Mouse (Mus musculus) T-helper 1 cell (primary cell): ENCODE data around the gene Alg9.

Experiments
- in situ Hi-C: fragments of 300-600 bp; cut with MboI, MseI; formaldehyde crosslinking; loops from one replicate; pipeline ENCODE4 v1.15.1; 2025; ENCODE audit warnings: high pct_unique_total_duplicates

Gene Alg9

DNA sequence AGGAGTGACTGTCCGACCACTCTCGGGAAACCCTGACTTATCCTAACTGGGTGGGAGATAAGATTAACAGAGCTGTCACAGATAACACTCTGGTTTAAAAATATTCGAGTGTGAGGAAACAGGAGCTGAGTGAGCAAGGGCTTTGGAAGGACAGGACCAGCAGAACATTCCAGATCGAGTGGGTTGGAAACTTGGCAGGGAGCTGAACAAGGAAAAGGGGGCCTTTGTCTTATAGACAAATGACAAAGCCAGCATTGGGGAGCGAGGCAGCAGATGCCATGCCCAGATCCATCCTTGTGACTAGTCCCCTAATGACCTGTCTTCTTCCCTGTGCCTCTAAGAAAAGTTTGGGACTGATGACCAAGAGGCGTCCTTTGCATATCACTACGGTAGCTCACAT is 20.9 kb upstream of the Alg9 start:
- in situ Hi-C loops: loop anchor here (25.0 kb wide), 1 partner anchor 1692 kb away; the partner anchor contains the start of gene Zw10

DNA sequence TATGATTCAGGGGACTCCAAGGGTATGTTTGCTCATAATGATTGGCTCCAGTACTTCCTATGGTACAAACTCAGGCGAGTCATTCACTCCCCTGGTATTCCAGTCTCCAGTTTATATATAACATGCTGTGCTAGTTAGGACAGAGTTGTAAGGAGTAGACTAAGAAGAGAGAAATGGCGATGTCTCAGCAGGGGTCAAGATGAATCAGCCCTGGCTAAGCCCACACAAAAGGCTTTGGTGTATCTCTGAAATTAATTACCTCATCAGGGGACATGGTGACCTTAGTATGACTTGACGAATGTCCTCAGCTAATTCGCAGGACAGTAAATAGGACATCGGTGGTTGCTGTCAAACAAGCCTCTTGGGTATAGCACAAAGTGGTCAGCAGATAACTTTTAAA is 18.1 kb upstream of the Alg9 start:
- in situ Hi-C loops: loop anchor here (25.0 kb wide), 1 partner anchor 1694 kb away; the partner anchor contains the start of gene Zw10

DNA sequence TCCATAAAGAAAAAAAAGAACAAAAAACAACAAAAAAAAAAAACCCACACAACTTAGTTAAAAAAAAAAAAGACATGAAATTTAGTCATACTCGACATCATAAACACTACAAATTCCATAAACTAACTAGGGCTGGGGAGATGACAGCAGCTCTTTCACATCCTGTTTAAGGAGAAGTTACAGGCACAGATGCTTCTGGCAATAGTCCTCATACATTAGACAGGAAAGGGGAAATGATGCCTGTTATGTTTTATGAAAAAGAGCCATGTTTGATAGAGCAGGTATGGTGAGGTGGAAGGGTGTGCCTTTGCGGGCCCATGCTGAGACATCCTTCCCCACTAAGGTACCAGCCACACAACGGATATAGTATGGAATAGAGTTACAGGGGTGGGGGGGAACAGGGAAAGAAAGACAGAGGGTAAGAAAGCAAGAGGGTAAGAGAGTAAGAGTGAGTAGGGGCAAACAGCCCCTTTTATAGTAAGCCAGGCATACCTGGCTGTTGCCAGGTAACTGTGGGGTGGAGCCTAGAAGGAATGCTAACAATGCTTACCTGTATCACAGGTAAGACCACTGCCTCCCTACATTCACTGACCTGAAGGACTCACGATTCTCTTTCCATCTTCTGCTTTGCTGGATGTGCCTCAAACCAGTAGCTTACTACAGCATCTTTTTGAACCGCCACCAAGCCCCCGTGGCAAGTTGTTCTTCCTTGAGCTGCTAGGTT is 13.1 kb upstream of the Alg9 start:
- in situ Hi-C loops: loop anchor here (25.0 kb wide), 1 partner anchor 1699 kb away; the partner anchor contains the start of gene Zw10

DNA sequence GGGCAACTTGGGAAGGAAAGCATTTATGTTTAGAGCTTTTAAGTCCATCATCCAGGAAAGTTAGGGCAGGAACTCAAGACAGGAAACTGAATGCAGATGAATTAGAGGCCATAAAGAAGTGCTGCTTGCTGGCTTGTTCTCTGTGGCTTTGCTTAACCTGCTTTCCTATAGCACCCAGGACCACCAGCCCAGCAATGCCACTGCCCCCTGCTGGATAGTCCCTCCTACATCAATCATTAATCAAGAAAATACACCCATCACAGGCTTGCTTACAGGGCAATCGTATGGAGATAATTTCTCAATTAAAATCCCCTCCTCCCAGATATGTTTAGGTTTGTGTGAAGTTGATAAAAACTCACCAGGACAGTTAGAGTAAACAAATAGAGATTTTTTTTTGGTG is 11.5 kb upstream of the Alg9 start:
- in situ Hi-C loops: loop anchor here (25.0 kb wide), 1 partner anchor 1701 kb away; the partner anchor contains the start of gene Zw10

DNA sequence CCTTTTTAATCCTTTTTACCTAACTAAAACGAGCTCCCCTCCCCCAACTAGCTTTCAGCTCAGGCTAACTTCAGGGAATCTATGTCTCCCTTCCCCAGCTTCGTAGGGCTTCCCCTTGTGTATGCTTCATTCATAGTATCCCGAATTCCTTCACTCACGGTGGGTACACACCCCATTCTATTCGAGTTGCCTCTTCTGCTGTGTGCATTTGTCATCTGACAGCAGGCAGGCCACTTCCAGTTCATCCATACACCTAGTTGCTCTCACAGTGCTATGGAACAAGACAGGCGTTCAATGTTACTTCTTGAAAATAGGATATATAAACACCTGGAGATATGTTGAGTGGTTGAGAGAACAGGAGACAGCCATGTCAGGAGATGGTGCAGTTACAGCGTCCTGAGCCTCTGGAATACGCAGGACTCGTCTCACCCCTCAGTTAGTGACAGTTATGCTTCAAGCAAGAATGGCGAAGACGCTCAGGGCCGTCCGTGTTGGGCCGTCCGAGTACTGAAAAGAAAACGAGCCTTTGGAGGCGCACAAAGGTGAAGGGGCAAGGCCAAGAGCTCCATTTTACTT is 7.2 kb upstream of the Alg9 start:
- in situ Hi-C loops: loop anchor here (25.0 kb wide), 1 partner anchor 1705 kb away; the partner anchor contains the start of gene Zw10

DNA sequence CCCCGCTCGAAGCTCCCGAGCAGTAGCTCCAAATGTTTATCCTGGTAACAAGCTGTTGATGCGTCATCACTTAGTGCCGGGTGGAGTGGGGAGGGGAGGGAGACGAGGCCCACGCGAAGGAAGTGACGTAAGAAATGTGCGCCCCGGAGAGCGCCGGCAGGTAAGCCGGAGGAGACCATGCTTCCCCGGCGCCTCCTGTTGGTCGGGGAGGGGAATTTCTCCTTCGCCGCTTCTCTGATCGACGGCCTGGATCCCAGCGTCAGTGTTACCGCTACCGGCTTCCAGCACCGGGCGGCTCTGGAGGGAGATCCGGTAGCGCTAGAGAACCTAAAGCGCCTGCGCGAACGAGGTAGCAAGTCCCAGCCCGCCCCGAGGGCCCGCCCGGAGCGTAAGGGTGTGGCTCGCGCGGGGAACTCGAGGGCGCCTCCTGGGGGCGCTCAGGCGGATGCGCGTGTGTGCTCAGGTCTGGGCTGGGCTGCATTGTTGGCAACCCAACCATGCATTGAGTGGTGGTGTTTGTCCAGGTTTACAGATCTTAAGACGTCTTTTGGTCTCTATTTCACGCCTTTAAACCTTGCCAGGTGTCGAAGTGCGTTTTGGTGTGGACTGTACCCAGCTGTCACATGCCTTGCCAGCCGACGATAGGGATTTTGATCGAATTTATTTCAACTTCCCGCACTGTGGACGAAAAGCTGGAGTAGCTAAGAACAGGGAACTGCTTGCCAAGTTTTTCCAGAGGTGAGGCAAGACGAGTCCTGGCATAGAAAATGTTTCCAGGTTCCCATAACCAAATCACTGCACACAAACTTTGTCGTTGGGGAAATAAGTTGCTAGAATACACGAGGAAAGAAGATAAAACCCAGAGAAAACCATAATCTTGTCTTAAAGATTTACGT is 6.5 kb upstream of the Alg9 start, which contains the start of gene Fdxacb1:
Gene Fdxacb1 (plus strand): TSS at position 130 of the 896 bp plus-strand sequence.
- in situ Hi-C loops: loop anchor here (25.0 kb wide), 1 partner anchor 1706 kb away; the partner anchor contains the start of gene Zw10

DNA sequence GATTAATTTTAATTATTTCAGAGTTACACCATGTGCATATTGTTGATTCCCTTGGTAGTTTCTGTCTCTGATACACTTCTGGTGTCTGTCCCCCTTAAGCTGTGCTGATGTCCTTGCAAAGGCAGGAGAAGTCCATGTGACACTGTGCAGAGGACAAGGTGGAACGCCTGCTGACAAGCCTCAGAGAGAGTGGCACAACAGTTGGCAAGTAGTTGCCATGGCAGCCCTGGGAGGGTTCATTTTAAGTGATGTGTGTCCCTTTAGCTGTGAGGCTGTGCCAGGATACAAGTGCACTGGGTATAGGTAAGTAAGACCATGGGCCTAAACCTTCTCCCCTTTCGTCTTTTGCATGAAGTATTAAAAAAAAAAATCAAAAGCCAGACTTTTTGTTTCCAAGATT is 4.8 kb upstream of the Alg9 start:
- in situ Hi-C loops: loop anchor here (25.0 kb wide), 1 partner anchor 1708 kb away; the partner anchor contains the start of gene Zw10

DNA sequence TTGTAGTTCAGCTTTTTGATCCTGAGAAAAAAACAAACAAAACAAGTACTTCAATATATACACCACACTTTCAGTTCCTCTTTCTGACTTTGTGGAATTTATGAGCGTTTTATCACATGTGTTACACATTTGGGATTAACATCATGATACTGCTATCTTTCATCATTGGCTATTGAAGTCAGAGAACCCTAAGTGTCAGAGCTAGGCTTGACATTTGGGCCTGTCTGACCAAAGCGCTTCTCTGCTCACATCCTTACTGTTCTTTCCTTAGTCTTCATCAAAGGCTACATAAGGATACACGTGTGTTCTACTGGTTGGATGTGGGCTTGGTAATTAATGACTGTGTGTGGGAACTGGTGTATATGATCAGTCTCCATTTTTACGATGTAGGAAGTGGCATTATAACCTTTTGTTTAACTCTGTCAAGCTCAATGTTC is 775 bp upstream of the Alg9 start:
- in situ Hi-C loops: loop anchor here (25.0 kb wide), 1 partner anchor 1712 kb away; the partner anchor contains the start of gene Zw10

DNA sequence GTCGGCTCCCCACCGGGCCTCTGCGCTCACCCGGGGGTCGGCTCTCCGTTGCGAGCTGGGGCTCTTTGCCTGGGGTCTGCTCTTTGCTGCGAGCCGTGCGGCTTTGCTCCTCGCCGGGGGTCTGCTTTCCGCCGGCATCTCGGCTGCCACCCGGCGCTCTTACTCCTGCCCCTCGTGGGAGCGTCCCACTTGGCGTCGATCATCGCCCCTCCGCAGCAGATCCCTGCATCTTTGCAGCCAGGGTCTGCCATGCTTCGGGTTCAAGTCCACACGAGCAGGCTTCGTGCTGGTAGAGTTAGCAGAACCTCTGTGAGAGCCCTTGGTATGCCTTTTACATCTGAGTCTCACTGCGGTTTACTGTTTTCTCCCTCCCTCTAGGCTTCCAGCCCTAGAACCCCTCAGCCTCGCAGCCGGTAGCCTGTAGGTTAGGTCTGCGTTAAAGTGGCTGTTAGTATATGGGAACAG is 875 bp downstream of the Alg9 start:
- in situ Hi-C loops: no loop called here

DNA sequence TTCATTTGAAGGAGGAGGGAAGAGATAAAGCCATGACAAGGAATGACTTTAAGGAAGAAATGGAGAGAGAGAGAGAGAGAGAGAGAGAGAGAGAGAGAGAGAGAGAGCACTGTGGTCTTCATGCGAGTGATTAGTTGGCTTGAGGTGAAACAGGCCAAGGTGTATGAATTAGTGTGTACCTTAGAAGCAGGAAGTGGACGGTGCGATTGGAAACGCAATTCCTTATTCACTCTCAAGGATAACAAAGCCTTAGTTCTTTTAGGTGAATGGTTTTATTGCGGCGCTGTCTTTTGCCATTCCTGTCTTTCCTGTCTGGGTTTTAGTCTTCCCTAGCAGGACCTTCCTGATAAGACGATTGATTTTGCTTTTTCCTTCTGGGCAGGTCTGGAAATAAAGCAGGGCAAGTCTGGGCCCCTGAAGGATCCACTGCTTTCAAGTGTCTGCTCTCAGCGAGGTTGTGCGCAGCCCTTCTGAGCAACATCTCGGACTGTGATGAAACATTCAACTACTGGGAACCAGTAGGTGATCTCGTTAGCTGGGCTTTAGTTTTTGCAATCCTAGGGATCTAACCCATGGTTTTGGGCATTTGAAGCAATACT is 1.4 kb downstream of the Alg9 start:
- in situ Hi-C loops: no loop called here

DNA sequence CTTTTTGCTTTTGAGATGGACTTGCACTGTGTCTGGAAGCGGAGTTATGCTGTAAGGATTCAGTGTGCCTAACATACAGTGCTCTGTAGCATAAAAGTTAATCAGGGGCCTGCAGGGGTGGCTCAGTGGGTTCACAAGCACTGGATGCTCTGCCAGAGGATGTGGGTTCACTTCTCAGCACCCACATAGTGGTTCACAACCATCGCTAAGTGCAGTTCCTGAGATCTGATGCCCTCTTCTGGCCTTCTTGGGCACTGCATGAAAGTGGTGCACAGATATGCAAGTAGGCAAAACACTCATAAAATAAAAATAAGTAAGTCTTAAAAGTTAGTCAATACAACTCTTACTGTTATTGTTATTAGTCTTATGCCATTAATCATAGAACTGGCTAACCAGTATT is 7.3 kb downstream of the Alg9 start:
- in situ Hi-C loops: no loop called here

DNA sequence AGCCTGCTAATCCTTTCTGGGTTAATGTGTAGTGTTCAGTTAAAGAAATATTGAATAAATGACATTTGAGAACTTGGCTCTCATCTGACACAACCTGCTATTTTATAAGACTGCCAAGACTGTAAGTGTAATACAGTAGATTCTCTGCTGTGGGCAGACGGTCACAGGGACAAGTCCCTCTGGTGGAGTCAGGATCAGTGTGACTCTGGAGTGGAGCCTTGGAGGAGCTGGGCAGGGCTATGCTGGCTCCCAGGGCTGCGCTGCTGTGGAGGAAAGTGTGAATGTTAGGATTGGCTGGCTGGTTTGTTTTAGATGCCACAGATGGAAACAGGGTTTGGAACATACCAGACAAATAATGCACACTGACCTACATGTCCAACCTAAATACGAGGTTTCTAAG is 20.4 kb downstream of the Alg9 start:
- in situ Hi-C loops: no loop called here

DNA sequence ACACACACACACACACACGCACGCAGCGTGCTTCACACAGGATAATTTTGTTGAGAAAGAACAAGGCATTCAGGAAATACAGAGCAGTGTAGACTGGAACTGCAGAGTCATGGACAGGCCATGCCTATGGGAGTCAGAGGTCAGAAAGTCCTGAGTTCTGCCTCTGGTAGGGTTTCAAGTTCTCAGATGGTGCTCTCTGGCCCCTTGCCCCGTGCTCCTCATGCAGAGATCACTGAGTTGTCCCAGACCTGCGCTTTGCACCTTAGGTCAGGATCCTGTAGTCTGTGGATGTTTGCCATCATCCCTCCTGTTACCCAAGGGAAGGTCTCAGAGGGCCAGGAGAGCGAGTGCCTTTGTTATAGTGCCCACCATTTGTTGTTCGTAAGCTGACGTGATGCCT is 22.0 kb downstream of the Alg9 start:
- in situ Hi-C loops: no loop called here

DNA sequence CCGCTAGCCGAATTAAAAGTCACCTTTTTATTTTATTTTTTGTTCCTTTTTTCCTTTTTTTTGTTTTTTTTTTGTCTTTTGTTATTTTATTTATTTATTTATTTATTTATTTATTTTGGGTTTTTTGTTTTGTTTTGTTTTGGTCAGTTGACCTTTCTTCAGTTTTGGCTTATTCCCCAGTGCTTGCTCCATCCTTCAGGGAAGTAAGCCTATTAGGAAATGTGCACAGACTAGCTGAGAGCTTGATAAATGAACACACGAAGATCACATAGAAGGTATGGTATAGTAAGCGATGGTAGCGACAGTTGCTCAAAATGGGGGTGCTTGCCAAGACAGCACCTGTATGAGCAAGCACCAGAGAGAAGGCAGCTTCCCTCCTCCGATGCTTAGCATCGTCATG is 22.8 kb downstream of the Alg9 start:
- in situ Hi-C loops: no loop called here

DNA sequence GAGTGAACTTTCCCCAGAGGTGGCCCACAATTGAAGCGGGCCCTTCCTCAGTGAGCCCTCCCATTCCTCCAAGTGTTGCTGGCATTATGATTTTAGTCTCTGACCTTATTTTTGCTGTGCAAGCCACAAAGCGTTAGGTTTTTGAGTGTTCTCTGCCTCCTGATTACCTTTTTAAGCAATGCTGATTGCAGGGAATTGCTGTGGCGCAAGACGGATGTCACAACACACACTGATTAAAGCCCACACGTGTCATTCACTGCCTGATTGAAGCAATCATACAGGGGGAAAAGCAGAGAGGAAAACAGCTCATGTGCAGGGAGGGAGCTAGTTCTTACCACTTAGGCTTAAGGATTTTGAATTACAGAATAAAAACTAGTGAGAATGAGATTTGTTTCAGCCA is 23.5 kb downstream of the Alg9 start:
- in situ Hi-C loops: no loop called here

DNA sequence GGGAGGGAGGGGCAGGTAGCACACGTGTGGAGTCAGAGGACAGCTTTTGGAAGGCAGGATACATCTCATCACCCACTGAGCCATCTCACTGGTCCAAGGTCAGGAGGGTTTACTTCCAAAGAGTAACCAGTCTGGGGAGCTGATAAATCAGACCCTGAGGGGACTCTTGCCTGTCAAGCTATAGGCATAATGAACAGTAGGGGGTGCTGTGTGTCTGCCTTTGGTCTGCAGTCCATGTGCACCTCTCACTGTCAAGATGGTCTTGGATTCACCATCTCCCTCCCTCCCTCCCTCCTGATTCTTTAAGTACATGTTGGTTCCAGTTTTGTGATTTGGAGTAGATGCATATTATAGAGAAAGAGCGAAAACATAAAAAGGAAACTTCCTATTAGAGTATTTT is 26.2 kb downstream of the Alg9 start:
- in situ Hi-C loops: no loop called here

DNA sequence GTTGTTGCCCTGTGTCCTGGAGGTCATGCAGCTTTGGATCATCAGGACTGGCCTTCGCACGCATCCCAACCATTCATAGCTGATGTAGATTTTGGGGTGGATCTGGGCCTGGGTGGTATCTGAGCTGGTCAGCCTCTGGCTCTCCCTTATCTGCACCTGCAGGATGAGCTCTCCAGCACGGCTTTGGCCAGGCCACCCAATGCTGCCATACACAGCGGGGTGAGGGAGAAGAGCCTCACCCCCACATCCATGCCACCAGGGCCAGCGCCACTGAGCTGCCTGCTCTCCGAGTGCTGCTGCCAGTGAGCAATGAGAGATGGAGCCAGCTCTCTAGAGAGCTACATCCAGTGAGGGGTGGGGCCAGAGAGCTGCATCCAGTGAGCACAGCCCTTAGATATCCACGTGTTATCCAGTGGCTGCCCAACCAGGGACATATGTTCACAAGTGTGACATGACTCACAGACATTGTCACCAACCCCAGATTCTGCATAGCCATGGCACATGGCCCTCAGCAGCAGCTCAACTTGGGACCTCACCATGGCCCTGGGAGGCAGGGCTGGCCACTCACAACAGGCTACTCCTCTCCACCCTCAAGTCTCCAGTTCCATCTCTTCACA is 28.3 kb downstream of the Alg9 start:
- in situ Hi-C loops: no loop called here

DNA sequence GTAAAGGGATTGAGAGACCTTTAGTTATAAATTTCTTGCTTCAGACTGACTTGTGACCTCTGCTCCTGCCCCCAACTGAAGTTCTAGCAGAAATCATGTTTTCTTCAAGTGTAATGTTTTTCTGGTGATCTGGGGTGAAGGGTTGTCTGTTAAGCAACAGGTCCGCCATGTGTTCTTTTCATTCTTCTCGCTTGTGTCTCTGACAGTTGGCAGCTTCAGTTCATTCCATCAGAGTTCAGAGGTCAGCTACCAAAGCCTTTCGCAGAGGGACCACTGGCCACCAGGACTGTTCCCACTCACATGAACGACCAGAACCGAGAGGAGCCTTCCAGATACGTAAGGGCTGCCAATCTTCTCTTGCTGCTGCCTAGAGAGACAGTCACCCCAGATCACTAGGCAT is 33.7 kb downstream of the Alg9 start:
- in situ Hi-C loops: no loop called here

DNA sequence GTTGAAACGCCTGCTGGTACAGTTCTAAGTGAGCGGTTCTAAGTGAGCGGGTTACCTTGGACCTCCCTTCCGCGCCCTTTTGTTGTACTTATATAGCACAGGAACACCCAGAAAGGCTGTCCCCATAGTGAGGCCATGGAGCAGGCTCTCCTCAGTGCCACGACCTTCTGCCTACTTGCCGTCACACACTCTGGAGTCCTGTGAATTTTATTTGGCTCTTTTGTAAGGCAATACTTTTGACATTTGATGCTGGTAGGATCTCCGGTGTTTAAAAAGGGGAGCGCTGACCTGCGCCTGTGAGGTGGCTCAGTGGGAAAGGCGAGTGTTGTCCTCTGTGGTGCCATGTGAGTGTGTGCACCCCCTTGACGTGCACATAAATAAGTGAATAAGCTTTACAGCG is 34.3 kb downstream of the Alg9 start:
- in situ Hi-C loops: no loop called here

DNA sequence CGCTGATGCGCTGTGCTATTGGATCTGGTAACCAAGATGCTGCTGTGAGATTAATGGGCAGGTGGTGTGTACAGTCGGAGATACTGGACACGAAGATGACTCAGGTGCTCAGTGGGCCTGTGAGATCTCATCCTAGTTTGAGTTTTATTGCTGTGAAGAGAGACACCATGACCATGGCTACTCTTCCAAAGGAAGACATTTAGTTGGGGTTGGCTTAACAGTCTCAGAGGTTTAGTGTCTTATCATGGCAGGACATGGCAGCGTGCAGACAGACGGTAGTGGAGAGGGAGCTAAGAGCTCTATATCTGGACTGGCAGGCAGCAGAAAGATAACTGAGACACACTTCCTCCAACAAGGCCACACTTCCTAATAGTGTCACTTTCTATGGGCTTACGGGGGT is 36.4 kb downstream of the Alg9 start:
- in situ Hi-C loops: no loop called here

DNA sequence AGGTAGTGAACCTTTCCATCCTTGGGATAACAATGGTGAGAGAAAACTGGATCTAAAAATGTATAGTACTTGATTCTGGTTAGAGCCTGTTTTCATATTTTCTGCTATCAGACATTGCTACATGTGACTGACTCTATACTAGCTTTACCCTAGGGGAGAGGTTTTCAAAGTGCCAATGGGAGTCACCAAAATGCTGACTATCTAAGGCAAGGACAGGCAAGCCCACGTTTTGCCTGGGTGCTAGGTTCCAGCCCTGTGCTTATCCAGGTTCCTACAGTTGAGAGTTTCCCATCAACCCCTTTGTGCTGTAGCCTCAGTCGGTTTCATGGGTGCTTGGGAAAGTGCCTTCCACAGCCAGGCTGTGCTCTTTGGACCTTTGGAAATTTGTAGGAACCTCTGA is 36.9 kb downstream of the Alg9 start:
- in situ Hi-C loops: no loop called here
